Mouse (Mus musculus): ENCODE measurements around the gene Cdk10. TPM values are rescaled to one million over a fixed set of nuclear protein-coding genes. Genes with fewer than 3 reads are reported as not detected.
A peak's percentile ranks its signal among the peaks of the same experiment; 100 is the strongest.

Gene Cdk10
- 41.1 and 43.1 TPM in 2 replicates for polyA plus RNA-seq (2014; fragmentation: Nextera tagmentation; extraction: Ambion mirVana)

GRCm38 (mm10) chr8:123224278-123225266 is at the start of gene Cdk10:
TSS of gene Cdk10 (plus strand) at chr8:123224842.
- H3K27me3 ChIP-seq (replicated peaks; ENCODE audit: control insufficient read depth, insufficient read depth, low read length): no peaks in the 10 kb centered on the region
- WGBS: 4% methylated on average over 59 of the region's 59 CpGs
- H3K36me3 ChIP-seq (ENCODE audit: control insufficient read depth, insufficient read depth, low read length): peaks cover 31% of the 10 kb centered on the region
- peak within 1 kb of the TSS; percentile 77 for H3K9ac ChIP-seq (ENCODE audit: low read length)
- peak within 1 kb of the TSS; percentile 66 for H3K4me2 ChIP-seq (ENCODE audit: low read length)
- peak within 1 kb of the TSS; percentile 72 for H3K27ac ChIP-seq (ENCODE audit: low read depth, low read length)
- peak; percentile 95 for ATAC-seq
- DNase-seq (ENCODE audit: low spot score): peak; percentile 95
- peaks cover 10% of the 10 kb centered on the region for H3K4me1 ChIP-seq (ENCODE audit: control insufficient read depth, insufficient read depth, low read length)
- H3K9me3 ChIP-seq (replicated peaks; ENCODE audit: control insufficient read depth, low read length): no peaks in the 10 kb centered on the region
- peak within 1 kb of the TSS; percentile 82 for H3K4me3 ChIP-seq (ENCODE audit: low read depth, low read length)

DNA sequence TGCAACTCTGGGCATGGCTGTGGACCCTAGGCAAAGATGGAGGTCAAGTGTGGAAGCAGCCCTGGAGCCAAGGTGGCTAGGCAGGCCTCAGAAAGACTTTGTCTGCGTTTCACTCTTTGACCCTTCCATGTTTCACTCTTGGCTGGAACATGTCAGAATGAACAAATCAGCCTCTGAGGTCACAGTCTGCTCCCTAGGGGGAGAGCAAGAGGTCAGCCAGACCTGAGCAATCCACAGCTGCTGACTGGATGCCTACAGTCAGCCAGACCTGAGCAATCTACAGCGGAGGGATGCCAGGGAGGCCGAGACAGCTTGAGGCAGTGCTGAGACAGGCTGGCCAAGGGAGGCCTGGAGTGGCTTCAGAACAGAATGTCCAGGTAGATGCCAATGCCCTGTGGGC is 43.3 kb upstream of the Cdk10 start:
- H3K4me3 ChIP-seq (ENCODE audit: low read depth, low read length): no peak overlapping the region
- no peak overlapping the region for H3K4me2 ChIP-seq (ENCODE audit: low read length)
- no peak overlapping the region for H3K9ac ChIP-seq (ENCODE audit: low read length)
- WGBS: 82% methylated on average over 3 of the region's 3 CpGs
- no peak for ATAC-seq
- H3K27me3 ChIP-seq (replicated peaks; ENCODE audit: control insufficient read depth, insufficient read depth, low read length): no peaks in the 10 kb centered on the region
- H3K27ac ChIP-seq (ENCODE audit: low read depth, low read length): no peak overlapping the region
- 0 out of 2 replicates have a peak, but pooled peaks cover 3% of the 10 kb centered on the region for H3K9me3 ChIP-seq (replicated peaks; ENCODE audit: control insufficient read depth, low read length)
- H3K36me3 ChIP-seq (ENCODE audit: control insufficient read depth, insufficient read depth, low read length): no peaks in the 10 kb centered on the region
- H3K4me1 ChIP-seq (ENCODE audit: control insufficient read depth, insufficient read depth, low read length): no peaks in the 10 kb centered on the region
- DNase-seq (ENCODE audit: low spot score): no peak

DNA sequence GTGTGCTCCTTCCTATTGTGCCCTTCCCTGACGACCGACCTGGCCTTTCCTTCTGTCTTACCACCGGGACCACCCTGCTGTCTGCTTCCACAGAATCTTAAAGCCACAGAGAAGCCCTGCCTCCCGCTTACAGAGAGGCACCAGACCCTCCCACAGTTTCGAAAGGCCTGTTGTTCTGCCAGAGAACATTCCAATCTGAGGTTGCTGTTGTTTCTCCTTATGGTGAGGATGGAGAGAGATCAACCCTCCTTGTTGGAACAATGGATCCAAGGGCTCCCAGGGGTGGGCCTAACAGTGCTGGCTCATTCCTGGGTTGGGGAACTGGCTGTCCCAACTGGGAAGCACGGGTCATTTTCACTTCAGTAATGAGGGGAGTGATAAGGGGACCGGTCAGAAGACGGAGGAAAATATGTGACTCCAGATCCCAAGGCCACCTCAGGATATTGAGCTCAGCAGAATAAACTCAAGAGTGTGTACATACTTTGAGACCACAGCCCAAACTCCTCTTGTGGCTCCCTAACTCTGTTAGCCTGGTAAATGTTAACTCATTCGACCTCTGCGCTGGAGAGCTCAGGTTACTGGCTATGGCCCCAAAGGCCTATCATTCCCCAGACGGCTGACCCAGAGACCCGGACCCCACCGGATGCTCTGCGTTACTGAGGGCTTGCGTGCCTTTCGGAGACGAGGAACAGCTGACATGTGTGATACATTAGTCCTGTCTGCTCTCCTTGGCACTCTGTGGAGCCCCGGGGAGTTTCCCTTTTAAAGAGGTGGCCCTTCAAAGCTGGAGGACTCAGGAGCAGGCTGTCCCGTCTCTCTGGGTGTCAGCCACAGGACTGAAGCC is 38.9 kb upstream of the Cdk10 start, which contains the start of gene Dpep1:
Gene Dpep1, plus strand, starts transcription at position 677 of the 844 bp plus-strand sequence.
- H3K27me3 ChIP-seq (replicated peaks; ENCODE audit: control insufficient read depth, insufficient read depth, low read length): no peaks in the 10 kb centered on the region
- no peaks in the 10 kb centered on the region for H3K36me3 ChIP-seq (ENCODE audit: control insufficient read depth, insufficient read depth, low read length)
- H3K4me1 ChIP-seq (ENCODE audit: control insufficient read depth, insufficient read depth, low read length): no peaks in the 10 kb centered on the region
- ATAC-seq (no peak), DNase-seq (ENCODE audit: low spot score) (no peak)
- no peak within 1 kb of the TSS for H3K27ac ChIP-seq (ENCODE audit: low read depth, low read length)
- no peak within 1 kb of the TSS for H3K4me2 ChIP-seq (ENCODE audit: low read length)
- no peaks in the 10 kb centered on the region for H3K9me3 ChIP-seq (replicated peaks; ENCODE audit: control insufficient read depth, low read length)
- no peak within 1 kb of the TSS for H3K9ac ChIP-seq (ENCODE audit: low read length)
- no peak within 1 kb of the TSS for H3K4me3 ChIP-seq (ENCODE audit: low read depth, low read length)
- WGBS: 58% methylated on average over 19 of the region's 19 CpGs

DNA sequence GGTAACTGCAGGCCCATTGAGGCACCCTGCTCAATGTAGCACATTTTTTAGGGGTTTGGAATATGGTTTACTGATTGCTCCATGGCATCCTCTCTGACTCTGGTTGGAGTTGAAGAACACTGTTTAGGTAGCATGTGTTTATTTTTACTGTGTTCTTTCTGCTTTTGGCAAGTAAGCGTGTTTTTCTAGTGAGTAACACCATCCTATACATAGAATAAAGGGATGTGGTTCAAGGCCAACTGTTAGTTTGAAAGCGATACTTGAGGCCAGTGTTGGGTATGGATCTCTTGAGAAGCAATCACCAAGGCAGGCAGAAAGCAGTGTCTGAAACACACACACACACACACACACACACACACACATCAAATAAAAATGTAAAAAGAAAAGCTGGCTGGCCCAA is 36.6 kb upstream of the Cdk10 start:
- ATAC-seq: no peak
- Histone ChIP-seq H3K27me3 (replicated peaks; ENCODE audit: control insufficient read depth, insufficient read depth, low read length) (no peaks in the 10 kb centered on the region), H3K36me3 (ENCODE audit: control insufficient read depth, insufficient read depth, low read length) (no peaks in the 10 kb centered on the region), H3K4me3 (ENCODE audit: low read depth, low read length) (no peak overlapping the region), H3K4me1 (ENCODE audit: control insufficient read depth, insufficient read depth, low read length) (no peaks in the 10 kb centered on the region), H3K9me3 (replicated peaks; ENCODE audit: control insufficient read depth, low read length) (no peaks in the 10 kb centered on the region), H3K4me2 (ENCODE audit: low read length) (no peak overlapping the region), H3K27ac (ENCODE audit: low read depth, low read length) (no peak overlapping the region), H3K9ac (ENCODE audit: low read length) (no peak overlapping the region)
- WGBS: 86% methylated on average over 2 of the region's 2 CpGs
- no peak for DNase-seq (ENCODE audit: low spot score)

- 83% methylated on average over 7 of the region's 7 CpGs for WGBS
- DNase-seq (ENCODE audit: low spot score): no peak
- Histone ChIP-seq H3K4me3 (ENCODE audit: low read depth, low read length) (no peak overlapping the region), H3K4me2 (ENCODE audit: low read length) (no peak overlapping the region), H3K4me1 (ENCODE audit: control insufficient read depth, insufficient read depth, low read length) (no peaks in the 10 kb centered on the region), H3K36me3 (ENCODE audit: control insufficient read depth, insufficient read depth, low read length) (no peaks in the 10 kb centered on the region), H3K27me3 (replicated peaks; ENCODE audit: control insufficient read depth, insufficient read depth, low read length) (no peaks in the 10 kb centered on the region), H3K9me3 (replicated peaks; ENCODE audit: control insufficient read depth, low read length) (no peaks in the 10 kb centered on the region), H3K27ac (ENCODE audit: low read depth, low read length) (no peak overlapping the region), H3K9ac (ENCODE audit: low read length) (no peak overlapping the region)
- no peak for ATAC-seq
Measured at GRCm38 (mm10) chr8:123188841-123189240, 35.8 kb upstream of the Cdk10 start.

DNA sequence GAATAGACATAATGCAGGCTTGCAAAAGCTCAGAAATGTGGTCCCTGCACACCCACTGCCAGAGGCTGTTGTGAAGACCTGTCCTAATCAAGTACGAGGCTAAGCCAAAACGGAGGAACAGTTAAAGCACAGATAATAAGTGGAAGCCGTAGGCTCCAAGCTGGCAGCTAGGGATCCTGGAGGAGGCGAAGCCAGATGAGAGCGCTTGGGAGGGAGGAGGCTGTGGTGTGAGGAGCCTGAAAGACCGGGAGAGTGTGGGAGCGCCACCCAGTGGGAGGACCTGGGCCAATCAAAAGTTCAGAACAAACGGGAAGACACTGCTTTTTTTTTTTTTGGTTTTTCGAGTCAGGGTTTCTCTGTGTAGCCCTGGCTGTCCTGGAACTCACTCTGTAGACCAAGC is 34.0 kb upstream of the Cdk10 start:
- ATAC-seq (no peak), DNase-seq (ENCODE audit: low spot score) (peak; percentile 83)
- no peak overlapping the region for H3K9ac ChIP-seq (ENCODE audit: low read length)
- H3K4me3 ChIP-seq (ENCODE audit: low read depth, low read length): no peak overlapping the region
- H3K27me3 ChIP-seq (replicated peaks; ENCODE audit: control insufficient read depth, insufficient read depth, low read length): no peaks in the 10 kb centered on the region
- no peaks in the 10 kb centered on the region for H3K36me3 ChIP-seq (ENCODE audit: control insufficient read depth, insufficient read depth, low read length)
- no peak overlapping the region for H3K4me2 ChIP-seq (ENCODE audit: low read length)
- no peak overlapping the region for H3K27ac ChIP-seq (ENCODE audit: low read depth, low read length)
- no peaks in the 10 kb centered on the region for H3K4me1 ChIP-seq (ENCODE audit: control insufficient read depth, insufficient read depth, low read length)
- no peaks in the 10 kb centered on the region for H3K9me3 ChIP-seq (replicated peaks; ENCODE audit: control insufficient read depth, low read length)
- under 1% methylated on average over 9 of the region's 9 CpGs for WGBS

GRCm38 (mm10) chr8:123191908-123192307 is 32.7 kb upstream of the Cdk10 start:
- ATAC-seq (no peak), DNase-seq (ENCODE audit: low spot score) (no peak)
- Histone ChIP-seq H3K36me3 (ENCODE audit: control insufficient read depth, insufficient read depth, low read length) (no peaks in the 10 kb centered on the region), H3K4me2 (ENCODE audit: low read length) (no peak overlapping the region), H3K4me3 (ENCODE audit: low read depth, low read length) (no peak overlapping the region), H3K27ac (ENCODE audit: low read depth, low read length) (no peak overlapping the region), H3K4me1 (ENCODE audit: control insufficient read depth, insufficient read depth, low read length) (no peaks in the 10 kb centered on the region), H3K27me3 (replicated peaks; ENCODE audit: control insufficient read depth, insufficient read depth, low read length) (no peaks in the 10 kb centered on the region), H3K9me3 (replicated peaks; ENCODE audit: control insufficient read depth, low read length) (no peaks in the 10 kb centered on the region), H3K9ac (ENCODE audit: low read length) (no peak overlapping the region)
- 69% methylated on average over 7 of the region's 8 CpGs for WGBS

DNA sequence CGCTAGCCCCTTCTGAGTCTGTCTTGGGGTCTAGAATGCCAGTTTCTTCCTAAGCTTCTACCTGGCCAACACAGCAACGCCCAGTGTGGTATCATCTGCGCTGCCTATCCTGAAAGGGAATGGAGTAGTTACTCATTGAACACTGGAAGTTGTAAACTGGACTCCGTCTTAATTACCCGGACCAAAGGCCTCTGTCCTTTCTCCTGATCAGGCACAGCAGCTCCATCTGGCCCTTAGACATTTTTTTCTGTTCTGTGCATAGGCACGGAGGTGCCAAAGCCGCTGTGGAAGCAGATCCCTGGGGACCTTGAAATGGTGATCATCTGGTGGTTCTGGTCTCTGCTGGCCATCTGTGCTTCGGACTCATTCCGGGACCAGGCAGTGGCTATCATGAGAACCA is 30.9 kb upstream of the Cdk10 start:
- Histone ChIP-seq H3K36me3 (ENCODE audit: control insufficient read depth, insufficient read depth, low read length) (no peaks in the 10 kb centered on the region), H3K4me1 (ENCODE audit: control insufficient read depth, insufficient read depth, low read length) (no peaks in the 10 kb centered on the region), H3K9me3 (replicated peaks; ENCODE audit: control insufficient read depth, low read length) (no peaks in the 10 kb centered on the region), H3K9ac (ENCODE audit: low read length) (no peak overlapping the region), H3K27ac (ENCODE audit: low read depth, low read length) (no peak overlapping the region), H3K27me3 (replicated peaks; ENCODE audit: control insufficient read depth, insufficient read depth, low read length) (no peaks in the 10 kb centered on the region), H3K4me2 (ENCODE audit: low read length) (no peak overlapping the region), H3K4me3 (ENCODE audit: low read depth, low read length) (no peak overlapping the region)
- ATAC-seq (no peak), DNase-seq (ENCODE audit: low spot score) (no peak)
- WGBS: 88% methylated on average over 9 of the region's 9 CpGs

Data from forebrain, embryonic 14.5 days (tissue).